Mouse (Mus musculus) MEL (cell line): ENCODE data around the gene D430041D05Rik. TPM values are rescaled to one million over a fixed set of nuclear protein-coding genes. Genes with fewer than 3 reads are reported as not detected.
A peak's percentile ranks its signal among the peaks of the same experiment; 100 is the strongest.

Experiments used
- DNase-seq: peaks from one replicate; pipeline ENCODE4 v3.0.0; 2011; ENCODE audit warnings: low read depth, low spot score
- H3K27ac ChIP-seq: 2 replicates; pipeline ENCODE4 v1.5.1; 2012; ENCODE audit warnings: low read depth, mild to moderate bottlenecking, control low read depth, low read length, moderate library complexity; ENCODE audit not compliant: control insufficient read depth
- H3K27me3 ChIP-seq, 2 experiments: fragments of 150-350 bp in 1 of 2; sonication (generic) in 1 of 2; 2 replicates each; pipeline ENCODE4 v1.6.1; 2012; ENCODE audit warnings: low read length in 2 of 2, mild to moderate bottlenecking in 2 of 2, improper control_type of control experiment in 1 of 2, moderate library complexity in 1 of 2; ENCODE audit not compliant: insufficient read depth in 2 of 2, control insufficient read depth in 1 of 2
- H3K36me3 ChIP-seq, 2 experiments: 2 replicates each; pipeline ENCODE4 v1.6.1; 2012 to 2014; ENCODE audit warnings: low read length in 2 of 2, improper control_type of control experiment in 1 of 2, inconsistent platforms in 1 of 2, mild to moderate bottlenecking in 1 of 2; ENCODE audit not compliant: insufficient read depth in 2 of 2, control insufficient read depth in 1 of 2
- H3K4me1 ChIP-seq, 2 experiments: fragments of 150-350 bp in 1 of 2; sonication (generic) in 1 of 2; 2 replicates each; pipeline ENCODE4 v1.6.1; 2012; ENCODE audit warnings: low read length in 2 of 2, improper control_type of control experiment in 1 of 2, mild to moderate bottlenecking in 1 of 2; ENCODE audit not compliant: insufficient read depth in 2 of 2, control insufficient read depth in 1 of 2
- H3K4me3 ChIP-seq, 2 experiments: fragments of 150-350 bp in 1 of 2; sonication (generic) in 1 of 2; 2 replicates each; pipeline ENCODE4 v1.5.1; 2012; ENCODE audit warnings: low read depth in 2 of 2, low read length in 2 of 2, mild to moderate bottlenecking in 2 of 2, moderate library complexity in 2 of 2, control low read depth in 1 of 2, improper control_type of control experiment in 1 of 2; ENCODE audit not compliant: control insufficient read depth in 1 of 2, insufficient read depth in 1 of 2
- H3K79me2 ChIP-seq: 2 replicates; pipeline ENCODE4 v1.6.1; 2012; ENCODE audit warnings: mild to moderate bottlenecking, low read length, moderate library complexity; ENCODE audit not compliant: control insufficient read depth, poor library complexity, insufficient read depth
- H3K9ac ChIP-seq: 2 replicates; pipeline ENCODE4 v1.6.1; 2012; ENCODE audit warnings: low read depth, mild to moderate bottlenecking, control low read depth, low read length, moderate library complexity; ENCODE audit not compliant: control insufficient read depth, poor library complexity, severe bottlenecking
- H3K9me3 ChIP-seq: fragments of 150-350 bp; sonication (generic); replicated peaks from 2 replicates; pipeline ENCODE4 v1.6.1; 2012; ENCODE audit warnings: mild to moderate bottlenecking, low read length, improper control_type of control experiment, moderate library complexity; ENCODE audit not compliant: insufficient read depth
- BHLHE40 ChIP-seq: IDR thresholded peaks from 2 replicates; pipeline ENCODE4 v1.6.1; 2012; ENCODE audit warnings: low read depth, mild to moderate bottlenecking, inconsistent platforms, low read length, improper control_type of control experiment, borderline replicate concordance
- CHD2 ChIP-seq: IDR thresholded peaks from 2 replicates; pipeline ENCODE4 v1.6.1; 2011; ENCODE audit warnings: low read length, improper control_type of control experiment
- E2F4 ChIP-seq: IDR thresholded peaks from 2 replicates; pipeline ENCODE4 v1.6.1; 2011; ENCODE audit warnings: low read depth, low read length, improper control_type of control experiment, borderline replicate concordance
- ETS1 ChIP-seq: IDR thresholded peaks from 2 replicates; pipeline ENCODE4 v1.6.1; 2012; ENCODE audit warnings: low read depth, mild to moderate bottlenecking, inconsistent platforms, low read length, improper control_type of control experiment, moderate library complexity
- GABPA ChIP-seq: IDR thresholded peaks from 2 replicates; pipeline ENCODE4 v1.6.1; 2012; ENCODE audit warnings: low read depth, mild to moderate bottlenecking, inconsistent platforms, low read length, improper control_type of control experiment, moderate library complexity
- HCFC1 ChIP-seq: IDR thresholded peaks from 2 replicates; pipeline ENCODE4 v1.6.1; 2012; ENCODE audit warnings: low read depth, mild to moderate bottlenecking, inconsistent platforms, low read length, improper control_type of control experiment, moderate library complexity
- MAFK ChIP-seq: IDR thresholded peaks from 2 replicates; pipeline ENCODE4 v1.6.1; 2011; ENCODE audit warnings: low read depth, mild to moderate bottlenecking, low read length, improper control_type of control experiment, borderline replicate concordance
- MAX ChIP-seq: IDR thresholded peaks from 2 replicates; pipeline ENCODE4 v1.6.1; 2011; ENCODE audit warnings: low read length, improper control_type of control experiment
- MXI1 ChIP-seq: IDR thresholded peaks from 2 replicates; pipeline ENCODE4 v1.6.1; 2011; ENCODE audit warnings: mild to moderate bottlenecking, low read depth, low read length, improper control_type of control experiment
- MYC ChIP-seq: IDR thresholded peaks from 2 replicates; pipeline ENCODE4 v1.6.1; 2011; ENCODE audit warnings: low read depth, mild to moderate bottlenecking, low read length, improper control_type of control experiment, moderate library complexity
- NRF1 ChIP-seq: IDR thresholded peaks from 2 replicates; pipeline ENCODE4 v1.6.1; 2014; ENCODE audit warnings: low read depth, mild to moderate bottlenecking, inconsistent platforms, low read length, improper control_type of control experiment, moderate library complexity; ENCODE audit not compliant: poor library complexity, insufficient read depth, severe bottlenecking
- POLR2AphosphoS2 ChIP-seq: IDR thresholded peaks from 2 replicates; pipeline ENCODE4 v1.6.1; 2011; ENCODE audit warnings: low read length, improper control_type of control experiment
- TAL1 ChIP-seq: IDR thresholded peaks from 2 replicates; pipeline ENCODE4 v1.6.1; 2012; ENCODE audit warnings: mild to moderate bottlenecking, inconsistent platforms, low read length, moderate library complexity, mixed read lengths
- UBTF ChIP-seq: IDR thresholded peaks from 2 replicates; pipeline ENCODE4 v1.6.1; 2012; ENCODE audit warnings: low read depth, mild to moderate bottlenecking, inconsistent platforms, low read length, improper control_type of control experiment, moderate library complexity, borderline replicate concordance; ENCODE audit not compliant: insufficient read depth
- ZNF384 ChIP-seq: IDR thresholded peaks from 2 replicates; pipeline ENCODE4 v1.6.1; 2012; ENCODE audit warnings: low read depth, mild to moderate bottlenecking, inconsistent platforms, low read length, improper control_type of control experiment
- polyA plus RNA-seq, 2 experiments: library from polyadenylated mRNA; stranded (reverse) in 1 of 2; unstranded in 1 of 2; fragments of >175 nt in 1 of 2; fragments of >200 nt in 1 of 2; gene quantifications; 2 replicates each; pipeline versions ENCODE4 v1.2.1 to v1.2.4; 2012; ENCODE audit warnings: low replicate concordance in 2 of 2, low read depth in 1 of 2; ENCODE audit not compliant: insufficient read length in 2 of 2, insufficient read depth in 1 of 2, missing spikeins in 1 of 2
- total RNA-seq: library from RNA; depleted of rRNA; stranded (reverse); fragments of 300-350 nt; gene quantifications from 2 replicates; pipeline ENCODE4 v1.2.3, GENCODE M21; 2012

The D430041D05Rik gene
- total and polyA plus RNA-seq, 3 experiments = 0.46 to 1.1 TPM; not detected in 1

DNA sequence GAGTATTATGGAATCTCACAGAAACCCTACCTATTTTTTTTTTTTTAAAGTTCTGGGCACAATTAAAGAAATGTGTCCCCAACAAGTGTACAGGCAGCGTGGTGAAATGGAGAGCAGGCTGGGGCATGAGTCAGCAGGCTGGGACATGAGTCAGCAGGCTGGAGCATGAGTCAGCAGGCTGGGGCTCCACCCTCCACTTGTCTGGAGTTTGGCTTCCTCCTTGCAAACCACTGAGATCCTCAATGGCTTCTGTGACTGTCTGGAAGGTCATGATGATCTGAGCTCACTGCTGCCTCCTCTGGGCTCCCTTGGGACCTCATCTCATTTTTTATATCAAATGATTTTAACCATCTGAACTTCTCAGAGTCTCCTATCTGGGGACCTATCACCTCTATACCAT lies 264.8 kb downstream of the D430041D05Rik start (continued):
- peak; percentile 96 for TF ChIP-seq MAFK

DNA sequence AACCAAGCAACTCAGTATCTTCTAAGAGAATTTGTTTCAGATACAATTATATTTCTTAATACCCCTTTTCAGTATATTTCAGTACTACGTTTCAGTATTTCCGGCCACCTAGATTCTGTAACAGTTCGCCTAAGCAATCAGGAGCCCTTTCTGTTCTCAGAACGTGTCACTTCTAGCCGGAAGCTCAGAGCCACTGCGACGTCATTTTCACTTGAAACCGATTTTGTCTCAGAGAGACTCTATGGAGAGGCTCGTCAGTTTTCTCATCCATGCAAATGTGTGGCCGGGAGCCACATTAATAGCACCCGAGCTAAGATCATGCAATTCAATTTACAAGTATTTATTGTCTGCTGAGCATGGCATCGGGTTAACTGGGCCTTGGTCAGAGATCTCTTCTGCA lies 266.8 kb downstream of the D430041D05Rik start:
- peaks cover 5 to 7% of the 10 kb centered on the region in 2 experiments for H3K4me1 ChIP-seq
- no peak overlapping the region for H3K9ac ChIP-seq
- H3K27me3 ChIP-seq = no peaks in the 10 kb centered on the region
- H3K4me3 ChIP-seq = no peak overlapping the region
- H3K79me2 ChIP-seq = no peaks in the 10 kb centered on the region
- DNase-seq = no peak
- no peaks in the 10 kb centered on the region for H3K9me3 ChIP-seq
- H3K36me3 ChIP-seq = peaks cover 0 to 7% of the 10 kb centered on the region in 2 experiments; a peak in 2 of 4 replicates
- TF ChIP-seq ETS1 = no peak
- TF ChIP-seq NRF1 = no peak
- H3K27ac ChIP-seq = no peak overlapping the region

DNA sequence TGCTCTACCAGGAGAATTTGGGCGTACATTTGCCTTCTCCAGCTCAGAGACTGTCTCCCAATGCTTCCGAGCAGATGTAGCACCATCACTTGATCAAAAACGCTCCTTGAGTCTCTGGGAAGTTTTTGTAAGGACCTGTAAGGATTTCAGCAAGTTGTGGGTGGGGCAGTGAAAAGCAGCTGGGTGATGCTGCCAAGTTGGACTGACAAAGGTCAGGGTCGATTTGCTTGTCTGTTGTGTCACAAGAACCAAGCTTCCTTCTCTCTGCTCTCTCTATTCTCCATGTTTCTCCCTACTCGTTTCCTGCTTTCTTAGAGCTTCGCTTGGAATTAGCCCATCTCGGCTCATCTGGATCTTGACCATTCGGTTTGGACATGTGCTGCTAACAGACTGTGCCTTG lies 268.7 kb downstream of the D430041D05Rik start:
- H3K36me3 ChIP-seq = peaks cover 0 to 7% of the 10 kb centered on the region in 2 experiments; a peak in 2 of 4 replicates
- no peak overlapping the region for H3K27ac ChIP-seq
- peaks cover 5 to 7% of the 10 kb centered on the region in 2 experiments for H3K4me1 ChIP-seq
- H3K4me3 ChIP-seq = no peak overlapping the region
- no peaks in the 10 kb centered on the region for H3K79me2 ChIP-seq
- no peaks in the 10 kb centered on the region for H3K9me3 ChIP-seq
- DNase-seq = no peak
- TF ChIP-seq POLR2AphosphoS2 (no peak), MYC (no peak), UBTF (no peak), MAX (no peak), CHD2 (no peak), HCFC1 (no peak), E2F4 (no peak), MXI1 (no peak), BHLHE40 (no peak), TAL1 (no peak), GABPA (no peak), ZNF384 (no peak)
- no peaks in the 10 kb centered on the region for H3K27me3 ChIP-seq
- H3K9ac ChIP-seq = no peak overlapping the region
